Mouse (Mus musculus) G1E (cell line): ENCODE data around the gene Col27a1.

ENCODE experiments used
- CTCF ChIP-seq: IDR thresholded peaks from 2 replicates; pipeline ENCODE4 v1.5.1; 2012; ENCODE audit warnings: low read depth, low read length, inconsistent platforms, mixed read lengths
- GATA1 ChIP-seq: IDR thresholded peaks from 2 replicates; pipeline ENCODE4 v1.6.1; 2012; ENCODE audit warnings: borderline replicate concordance, low read length, inconsistent platforms, mixed read lengths
- GATA2 ChIP-seq: IDR thresholded peaks from 2 replicates; pipeline ENCODE4 v1.6.1; 2012; ENCODE audit warnings: low read depth, low read length, inconsistent platforms, borderline replicate concordance
- POLR2AphosphoS5 ChIP-seq: IDR thresholded peaks from 2 replicates; pipeline ENCODE4 v1.6.1; 2012; ENCODE audit warnings: low read depth, low read length, inconsistent platforms; ENCODE audit not compliant: insufficient replicate concordance
- TAL1 ChIP-seq: conservative IDR thresholded peaks from 2 replicates; pipeline ENCODE4 v1.6.1; 2012; ENCODE audit warnings: low read depth, low read length, inconsistent platforms, mixed read lengths

GRCm38 (mm10) chr4:63171969-63172685, 41.7 kb upstream of the Col27a1 start, which contains the start of gene Kif12:
- TF ChIP-seq CTCF (no peak), GATA2 (no peak), POLR2AphosphoS5 (no peak), GATA1 (no peak), TAL1 (no peak)
